ENCODE assay signal across 16 mouse cellular contexts in genomic region chr5:81832076-81832475, GRCm38 (mm10).
"Had no signal": no experiment of that assay in that cellular context is flagged by ENCODE, and none has a peak within 500 bp of the region (broad histone marks: within the 10 kb centered on the region; RNA-seq: fewer than 3 reads in every experiment).

No protein-coding gene starts in this region.

- H3K9ac ChIP-seq: lung, embryonic 14.5 days; midbrain, embryonic 13.5 days; midbrain, embryonic 15.5 days; neural tube, embryonic 12.5 days had no signal

- H3K27ac ChIP-seq: midbrain, embryonic 13.5 days; midbrain, embryonic 15.5 days; neural tube, embryonic 12.5 days had no signal

- H3K4me3 ChIP-seq: midbrain, embryonic 13.5 days; midbrain, embryonic 15.5 days; neural tube, embryonic 12.5 days had no signal

- H3K9me3 ChIP-seq: midbrain, embryonic 13.5 days; neural tube, embryonic 12.5 days had no signal

- DNase-seq: lung, adult 18-20 months; lung, embryonic 14.5 days; lung, postnatal 10 days; lung, postnatal 4 days; retina, postnatal 1 day; right cerebral cortex, adult 18-20 months; right cerebral cortex, postnatal 25 days; right cerebral cortex, postnatal 4 days; spleen, adult 18-20 months; thymus, adult 18-20 months; thymus, postnatal 14 days; thymus, postnatal 36 days had no signal

- H3K4me1 ChIP-seq: midbrain, embryonic 13.5 days; midbrain, embryonic 15.5 days; neural tube, embryonic 12.5 days had no signal

- H3K36me3 ChIP-seq: midbrain, embryonic 13.5 days; midbrain, embryonic 15.5 days; neural tube, embryonic 12.5 days had no signal

- H3K4me2 ChIP-seq: lung, embryonic 14.5 days; midbrain, embryonic 11.5 days; midbrain, embryonic 13.5 days; midbrain, embryonic 15.5 days; neural tube, embryonic 12.5 days had no signal

- H3K27me3 ChIP-seq: midbrain, embryonic 13.5 days; midbrain, embryonic 15.5 days; neural tube, embryonic 12.5 days had no signal

- ATAC-seq: midbrain, embryonic 13.5 days; midbrain, embryonic 15.5 days had no signal
